Mouse (Mus musculus) naive thymus-derived CD4-positive, alpha-beta T cell, adult 2 months (primary cell): Measurements from ENCODE around the gene Slc44a4.
"Not testable (repeated sequence)": the region's sequence is repeated elsewhere in the genome, so short reads cannot be mapped to it uniquely, and the experiment has no call there.

Experiments
- DNase-seq: peaks from one replicate; pipeline ENCODE4 v3.0.0-alpha.2; 2011; ENCODE audit warnings: low read depth

Gene Slc44a4

GRCm38 (mm10) chr17:34899053-34899889, 15.0 kb upstream of the Slc44a4 start:
- peak; percentile 58 for DNase-seq

DNA sequence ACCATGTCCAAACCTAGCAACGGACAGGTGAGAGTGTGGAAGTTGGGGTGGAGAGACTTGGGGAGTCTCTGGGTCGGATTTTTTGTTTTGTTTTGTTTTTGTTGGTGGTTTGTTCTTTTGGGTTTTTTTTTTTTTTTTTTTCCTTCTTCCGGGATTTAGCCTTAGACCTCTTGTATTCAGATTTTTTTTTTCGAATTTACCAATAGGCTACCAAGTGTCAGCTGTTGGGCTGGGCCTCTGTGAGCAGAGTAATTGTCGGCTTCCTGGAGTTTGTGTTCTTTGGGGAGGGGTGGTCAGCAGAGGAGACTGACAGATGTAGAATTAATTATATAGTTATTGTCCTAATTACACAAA, 14.4 kb upstream of the Slc44a4 start:
- no peak for DNase-seq

- not testable (repeated sequence) for DNase-seq
Measured at GRCm38 (mm10) chr17:34900826-34901225, 13.4 kb upstream of the Slc44a4 start.

- not testable (repeated sequence) for DNase-seq
Measured at GRCm38 (mm10) chr17:34901948-34902347, 12.3 kb upstream of the Slc44a4 start.

- no peak for DNase-seq
Measured at GRCm38 (mm10) chr17:34902895-34903294, 11.4 kb upstream of the Slc44a4 start.

DNA sequence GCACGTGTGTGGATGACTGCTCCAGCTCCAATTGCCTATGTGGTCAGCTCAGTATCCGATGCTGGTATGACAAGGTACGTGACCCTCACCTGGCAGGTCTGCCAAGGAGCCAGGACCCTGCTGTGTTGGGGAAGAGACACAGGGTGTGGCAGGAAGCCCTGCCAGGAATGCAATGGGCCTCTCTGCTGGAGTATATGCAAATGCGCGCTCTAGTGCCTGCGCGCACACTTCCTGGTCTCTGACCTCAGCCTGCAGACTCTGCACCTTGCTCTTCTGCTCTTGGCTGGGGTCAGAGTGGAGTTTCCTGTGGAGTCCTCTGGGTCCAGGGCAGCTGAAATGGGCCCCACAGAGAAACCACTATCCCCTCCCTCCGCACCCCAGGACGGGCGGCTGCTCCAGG, 3.3 kb upstream of the Slc44a4 start:
- DNase-seq: no peak

DNA sequence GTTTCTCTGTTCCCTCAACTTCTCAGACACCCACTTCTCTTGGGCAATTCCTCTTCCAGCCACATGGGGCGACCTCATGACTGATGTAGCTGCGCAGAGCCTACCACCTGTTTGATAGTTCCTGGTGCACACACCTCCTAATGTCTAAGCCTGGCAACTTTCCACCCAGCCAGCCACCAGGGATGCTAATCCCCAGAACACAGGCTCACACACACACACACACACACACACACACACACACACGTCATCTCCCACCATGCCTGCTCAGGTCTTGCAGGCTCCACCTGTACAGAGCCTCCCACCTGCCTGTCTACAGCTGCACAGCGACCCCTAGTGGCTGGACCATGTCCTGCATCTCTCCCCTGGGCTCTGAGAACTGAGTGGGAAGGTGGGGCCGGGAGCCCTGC, 2.3 kb upstream of the Slc44a4 start:
- peak; percentile 95 for DNase-seq

- no peak for DNase-seq
Measured at GRCm38 (mm10) chr17:34915410-34915831, 1.2 kb downstream of the Slc44a4 start.

GRCm38 (mm10) chr17:34916316-34916715, 2.0 kb downstream of the Slc44a4 start:
- no peak for DNase-seq

DNA sequence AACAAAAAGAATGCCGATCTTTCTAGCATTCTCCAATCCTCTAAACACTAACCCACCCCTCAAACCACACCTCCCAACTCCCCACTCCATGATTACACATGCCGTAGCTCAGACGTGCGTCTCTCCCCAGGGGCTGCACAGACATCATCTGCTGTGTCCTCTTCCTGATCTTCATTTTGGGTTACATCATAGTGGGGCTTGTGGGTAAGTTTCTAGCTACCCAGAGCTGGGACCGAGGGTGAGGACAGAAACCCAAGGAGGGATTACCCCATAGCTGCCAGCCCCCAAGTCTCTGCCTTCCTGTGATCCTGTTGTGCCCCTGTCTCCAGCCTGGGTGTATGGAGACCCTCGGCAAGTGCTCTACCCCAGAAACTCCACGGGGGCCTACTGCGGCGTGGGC, 2.9 kb downstream of the Slc44a4 start:
- DNase-seq: no peak

- DNase-seq: no peak
Measured at GRCm38 (mm10) chr17:34922939-34923338, 8.7 kb downstream of the Slc44a4 start.

GRCm38 (mm10) chr17:34924258-34924657, 10.0 kb downstream of the Slc44a4 start:
- DNase-seq: no peak

DNA sequence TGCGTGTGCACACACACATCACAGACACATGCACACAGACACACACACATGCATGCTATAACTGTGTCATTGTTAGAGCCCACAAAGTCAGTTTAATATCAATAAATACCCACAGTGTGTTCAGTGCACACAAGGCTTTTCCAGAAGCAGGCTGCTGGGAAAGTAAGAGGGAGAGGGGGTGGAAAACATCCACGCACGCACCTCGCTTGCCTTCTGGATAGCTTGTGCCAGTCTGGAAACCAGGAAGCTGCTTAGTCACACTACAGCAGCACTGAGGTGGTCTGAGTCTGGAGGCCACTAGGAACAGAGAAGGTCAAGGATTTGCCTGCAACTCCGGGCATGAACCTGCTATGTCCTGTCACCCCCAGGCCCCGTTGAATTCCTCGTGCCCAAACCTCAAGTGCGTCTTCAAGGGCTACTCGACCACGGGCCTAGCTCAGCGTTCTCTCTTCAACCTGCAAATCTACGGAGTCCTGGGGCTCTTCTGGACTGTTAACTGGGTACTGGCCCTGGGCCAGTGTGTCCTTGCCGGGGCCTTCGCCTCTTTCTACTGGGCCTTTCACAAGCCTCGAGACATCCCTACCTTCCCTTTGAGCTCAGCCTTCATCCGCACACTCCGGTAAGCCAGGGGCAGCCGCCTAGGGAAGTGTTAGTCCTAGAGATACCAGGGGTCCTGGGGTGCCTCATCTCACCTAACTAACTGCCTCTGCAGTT, 13.2 kb downstream of the Slc44a4 start:
- no peak for DNase-seq

- DNase-seq: no peak
Measured at GRCm38 (mm10) chr17:34928841-34929240, 14.6 kb downstream of the Slc44a4 start.

GRCm38 (mm10) chr17:34931061-34931734, 16.9 kb downstream of the Slc44a4 start, which contains the start of gene Neu1:
TSS of gene Neu1 (plus strand) at chr17:34931253.
- DNase-seq: peak; percentile 97

- DNase-seq: peak; percentile 69
Measured at GRCm38 (mm10) chr17:34931735-34932098, 17.5 kb downstream of the Slc44a4 start.

DNA sequence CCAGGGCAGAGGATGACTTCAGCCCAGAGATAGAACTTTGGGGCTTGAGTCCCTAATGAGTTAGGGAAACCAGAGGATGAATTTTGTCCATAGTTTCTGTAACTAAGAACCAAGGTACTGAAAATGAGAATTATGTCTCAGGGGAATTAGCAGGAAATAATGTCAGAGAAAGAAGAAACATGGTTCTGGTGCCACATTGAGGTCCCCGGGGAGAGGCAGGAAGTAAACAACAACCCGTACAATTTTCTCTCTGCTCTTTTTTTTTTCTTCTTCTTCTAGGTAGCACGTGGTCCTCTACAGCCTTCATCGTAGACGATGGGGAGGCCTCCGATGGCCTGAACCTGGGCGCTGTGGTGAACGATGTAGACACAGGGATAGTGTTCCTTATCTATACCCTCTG, 18.0 kb downstream of the Slc44a4 start:
- DNase-seq: peak; percentile 60

GRCm38 (mm10) chr17:34934031-34934430, 19.8 kb downstream of the Slc44a4 start:
- no peak for DNase-seq

- DNase-seq: no peak
Measured at GRCm38 (mm10) chr17:34934830-34935229, 20.6 kb downstream of the Slc44a4 start.

- no peak for DNase-seq
Measured at GRCm38 (mm10) chr17:34937960-34938505, 23.8 kb downstream of the Slc44a4 start.

GRCm38 (mm10) chr17:34941344-34942041, 27.2 kb downstream of the Slc44a4 start:
- no peak for DNase-seq
